In the genomic region with DNA sequence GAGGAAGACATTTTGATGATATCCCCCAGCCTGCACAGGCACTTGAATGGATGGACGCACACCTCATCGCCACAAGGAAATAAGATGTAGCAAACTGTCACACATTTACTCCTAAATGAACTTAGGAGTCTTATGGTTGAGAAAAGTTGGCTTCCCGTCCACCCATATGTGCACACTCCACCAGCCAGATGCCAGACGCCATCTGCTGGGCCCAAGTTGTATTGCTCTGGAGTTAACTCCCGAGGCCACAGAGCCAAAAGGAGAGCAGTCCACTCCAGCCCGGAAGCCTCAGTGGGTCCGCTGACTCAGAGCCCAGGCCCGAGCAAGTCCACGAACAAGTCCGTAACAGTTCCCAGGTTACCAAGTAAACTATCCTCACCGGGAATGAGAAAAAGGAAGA, we compare ENCODE assay signal across 8 mouse cellular contexts.
DNase-seq lines count a peak whose midpoint lies in the region; ATAC-seq and TF ChIP-seq lines count a peak whose summit lies in the region.

No protein-coding gene starts in this region.

- no peak for TF ChIP-seq POLR2A in brain, embryonic 14.5 days (IDR thresholded peaks at IDR 0.05; ENCODE audit: borderline replicate concordance, extremely low read depth, insufficient read depth, insufficient read length, poor library complexity, severe bottlenecking)

- peak; percentile 93 for TF ChIP-seq CTCF in brain, embryonic 14.5 days (IDR thresholded peaks at IDR 0.05; ENCODE audit: borderline replicate concordance, extremely low read depth, insufficient read depth, insufficient read length)

- H3K36me3 ChIP-seq in heart, embryonic 14.5 days (ENCODE audit: control insufficient read depth, insufficient read depth, low read length), result no peaks in the 10 kb centered on the region
- H3K36me3 ChIP-seq in liver, embryonic 13.5 days, result no peaks in the 10 kb centered on the region

- ATAC-seq in heart, embryonic 14.5 days (ENCODE audit: insufficient number of reproducible peaks, insufficient read depth, low FRiP score, low read depth), result 0 out of 2 replicates have a peak, but pooled peaks have one; percentile 50
- no peak for ATAC-seq in liver, embryonic 13.5 days (ENCODE audit: low read depth)

- DNase-seq in CD8-positive naive resting alpha-beta T cell, adult 2 months (ENCODE audit: low read depth in 2 of 2, low spot score in 2 of 2), result peak; percentile 52 to 72
- peak; percentile 85 for DNase-seq in brain, embryonic 14.5 days (ENCODE audit: low read depth)
- peak; percentile 66 for DNase-seq in fibroblast of lung, adult 2 months (ENCODE audit: low read depth)
- peak; percentile 81 to 90 for DNase-seq in kidney, postnatal 36 days
- peak; percentile 34 for DNase-seq in liver, embryonic 13.5 days
- DNase-seq in ovary, adult 18-20 months (ENCODE audit: low spot score), result peak; percentile 35
- peak; percentile 22 to 27 for DNase-seq in thymus, adult 18-20 months

- H3K9ac ChIP-seq in heart, embryonic 14.5 days (ENCODE audit: low read length), result no peak overlapping the region
- no peak overlapping the region for H3K9ac ChIP-seq in liver, embryonic 13.5 days

- no peak overlapping the region for H3K27ac ChIP-seq in heart, embryonic 14.5 days (replicated peaks in 1 of 2; ENCODE audit: control insufficient read depth in 1 of 2, insufficient read depth in 1 of 2, low read depth in 2 of 2, low read length in 2 of 2)
- no peak overlapping the region for H3K27ac ChIP-seq in liver, embryonic 13.5 days

- WGBS in heart, embryonic 14.5 days, result 14% methylated on average over 11 of the region's 11 CpGs
- WGBS in liver, embryonic 13.5 days (ENCODE audit: insufficient replicate concordance), result 11% methylated on average over 11 of the region's 11 CpGs

- no peaks in the 10 kb centered on the region for H3K27me3 ChIP-seq in heart, embryonic 14.5 days (ENCODE audit: control insufficient read depth, insufficient read depth, low read length)
- H3K27me3 ChIP-seq in liver, embryonic 13.5 days, result no peaks in the 10 kb centered on the region

- H3K4me3 ChIP-seq in heart, embryonic 14.5 days (ENCODE audit: control insufficient read depth in 1 of 2, insufficient read depth in 1 of 2, low read depth in 1 of 2, low read length in 2 of 2), result no peak overlapping the region
- no peak overlapping the region for H3K4me3 ChIP-seq in liver, embryonic 13.5 days (replicated peaks)

- no peak overlapping the region; the same call in 1 of the 2 replicates for H3K4me2 ChIP-seq in heart, embryonic 14.5 days (ENCODE audit: low read length)
- no peak overlapping the region for H3K4me2 ChIP-seq in liver, embryonic 13.5 days

- H3K4me1 ChIP-seq in heart, embryonic 14.5 days (ENCODE audit: control insufficient read depth in 2 of 2, insufficient read depth in 2 of 2, low read length in 2 of 2), result peaks cover 10 to 12% of the 10 kb centered on the region in 2 experiments
- H3K4me1 ChIP-seq in liver, embryonic 13.5 days (replicated peaks), result peaks cover 18% of the 10 kb centered on the region

- H3K9me3 ChIP-seq in heart, embryonic 14.5 days (ENCODE audit: control insufficient read depth, low read length), result no peaks in the 10 kb centered on the region
- no peaks in the 10 kb centered on the region for H3K9me3 ChIP-seq in liver, embryonic 13.5 days (replicated peaks)

Comparison
In these comparisons a context has a peak if more than half of its experiments do, and no peak if none do; other contexts are left out.
1. DNase-seq: peak in every context shown above with its lines; median percentile 86 in kidney, postnatal 36 days; 85 in brain, embryonic 14.5 days; 66 in fibroblast of lung, adult 2 months; 62 in CD8-positive naive resting alpha-beta T cell, adult 2 months; 35 in ovary, adult 18-20 months; 34 in liver, embryonic 13.5 days; 24 in thymus, adult 18-20 months.